Mouse (Mus musculus): ENCODE data around the gene Serpina3b. TPM values are rescaled to one million over a fixed set of nuclear protein-coding genes. Genes with fewer than 3 reads are reported as not detected.

Serpina3b gene
- polyA plus RNA-seq, 1 experiment from 2014 or later: 0.35 TPM

DNA sequence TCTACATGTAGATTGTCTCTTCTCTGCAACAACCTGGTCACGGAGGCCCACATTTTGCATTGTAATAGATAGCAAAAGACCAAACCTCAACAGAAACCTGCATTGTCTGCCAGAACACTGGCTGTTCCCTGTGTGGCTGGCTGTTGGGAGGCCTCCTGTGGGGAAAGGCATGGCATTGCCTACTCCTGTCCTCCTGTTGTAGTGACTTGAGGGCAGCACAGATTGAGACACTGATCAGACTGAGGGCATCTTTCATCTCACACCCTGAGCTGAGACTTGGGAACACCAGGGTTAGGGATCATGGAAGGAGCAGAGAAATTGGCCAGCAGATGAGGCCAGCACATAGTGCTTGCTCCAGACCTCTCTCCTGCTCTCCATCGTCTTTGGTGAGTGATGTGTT, 10.4 kb downstream of the Serpina3b start:
- WGBS: 78% methylated on average over 2 of the region's 2 CpGs
- H3K27ac ChIP-seq: no peak overlapping the region
- H3K4me2 ChIP-seq: no peak overlapping the region
- no peaks in the 10 kb centered on the region for H3K27me3 ChIP-seq
- H3K36me3 ChIP-seq: no peaks in the 10 kb centered on the region
- no peak overlapping the region for H3K9ac ChIP-seq
- H3K4me1 ChIP-seq: no peaks in the 10 kb centered on the region
- no peak for ATAC-seq (ENCODE audit: insufficient number of reproducible peaks, low FRiP score, low TSS enrichment, low read depth)
- no peak overlapping the region for H3K4me3 ChIP-seq
- H3K9me3 ChIP-seq: no peaks in the 10 kb centered on the region

DNA sequence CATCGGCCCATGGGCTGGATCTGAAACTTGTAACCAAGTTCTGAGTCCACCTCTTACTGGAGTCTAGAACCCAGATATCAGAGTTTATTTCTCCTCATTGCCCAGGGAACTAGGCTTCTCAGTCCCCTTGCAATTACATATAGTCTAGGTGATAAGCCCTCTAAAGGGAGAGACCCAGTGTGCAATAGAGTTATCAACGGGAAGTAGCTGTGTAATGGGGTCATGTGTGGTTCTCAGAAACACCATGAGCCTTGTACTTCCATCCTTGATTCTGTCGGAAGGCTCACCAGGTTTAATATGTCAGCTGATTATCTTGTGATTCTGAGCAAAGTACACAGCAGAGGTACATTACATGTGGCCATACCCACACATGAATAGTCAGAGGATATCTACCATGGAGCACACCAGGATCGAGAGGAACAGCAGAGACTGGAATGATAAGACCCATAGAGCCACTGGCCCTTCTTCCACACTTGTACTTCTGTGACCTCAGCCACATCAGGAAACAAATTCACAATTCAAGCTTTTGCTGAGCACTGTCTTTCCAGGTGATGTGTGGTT, 12.8 kb downstream of the Serpina3b start:
- no peaks in the 10 kb centered on the region for H3K9me3 ChIP-seq
- H3K4me1 ChIP-seq: no peaks in the 10 kb centered on the region
- H3K4me2 ChIP-seq: no peak overlapping the region
- no peak overlapping the region for H3K9ac ChIP-seq
- no peak overlapping the region for H3K4me3 ChIP-seq
- H3K27ac ChIP-seq: no peak overlapping the region
- 87% methylated on average over 4 of the region's 4 CpGs for WGBS
- no peaks in the 10 kb centered on the region for H3K27me3 ChIP-seq
- no peak for ATAC-seq (ENCODE audit: insufficient number of reproducible peaks, low FRiP score, low TSS enrichment, low read depth)
- no peaks in the 10 kb centered on the region for H3K36me3 ChIP-seq

DNA sequence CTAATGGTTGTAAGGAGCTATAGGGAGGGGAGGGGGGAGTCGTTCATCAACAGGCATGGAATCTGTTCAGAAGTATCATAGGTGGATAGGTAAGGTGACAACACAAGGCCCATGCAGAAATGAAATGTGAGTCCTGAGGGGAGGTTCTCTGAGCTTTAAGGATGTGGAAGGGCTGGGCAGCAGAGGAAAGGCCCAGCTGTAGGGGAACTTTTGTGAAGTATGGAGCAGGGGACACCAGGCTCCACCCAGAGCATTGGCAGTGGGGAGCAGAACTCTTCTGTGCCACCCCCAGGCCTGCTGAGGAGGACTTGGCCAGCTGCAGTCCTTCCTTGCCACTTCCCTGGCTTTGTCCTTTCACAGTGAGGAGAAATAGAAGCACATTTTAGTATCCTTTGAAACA, 13.7 kb downstream of the Serpina3b start:
- Histone ChIP-seq H3K4me3 (no peak overlapping the region), H3K9ac (no peak overlapping the region), H3K4me1 (no peaks in the 10 kb centered on the region), H3K27me3 (no peaks in the 10 kb centered on the region), H3K36me3 (no peaks in the 10 kb centered on the region), H3K27ac (no peak overlapping the region), H3K4me2 (no peak overlapping the region), H3K9me3 (no peaks in the 10 kb centered on the region)
- WGBS: 79% methylated on average over 1 of the region's 1 CpGs
- no peak for ATAC-seq (ENCODE audit: insufficient number of reproducible peaks, low FRiP score, low TSS enrichment, low read depth)

DNA sequence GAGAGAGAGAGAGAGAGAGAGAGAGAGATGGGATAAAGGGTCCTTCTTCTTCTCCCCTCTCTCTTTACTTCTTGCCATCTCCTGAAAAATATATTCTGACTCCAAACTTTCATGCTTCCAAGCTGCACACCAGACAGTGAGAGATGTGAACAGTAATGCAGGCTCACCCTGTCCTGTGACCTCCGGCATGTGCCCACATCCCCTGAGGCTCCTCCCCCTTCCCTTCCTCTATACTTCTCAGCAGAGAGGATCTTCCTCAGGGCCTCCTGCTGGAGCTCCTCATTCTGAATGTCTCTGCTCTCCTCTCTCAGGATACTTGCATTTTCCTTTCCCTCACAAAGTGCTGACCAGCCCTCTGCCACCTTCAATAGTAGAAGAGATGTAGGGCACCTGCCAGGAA, 14.6 kb downstream of the Serpina3b start:
- Histone ChIP-seq H3K27ac (no peak overlapping the region), H3K4me3 (no peak overlapping the region)

DNA sequence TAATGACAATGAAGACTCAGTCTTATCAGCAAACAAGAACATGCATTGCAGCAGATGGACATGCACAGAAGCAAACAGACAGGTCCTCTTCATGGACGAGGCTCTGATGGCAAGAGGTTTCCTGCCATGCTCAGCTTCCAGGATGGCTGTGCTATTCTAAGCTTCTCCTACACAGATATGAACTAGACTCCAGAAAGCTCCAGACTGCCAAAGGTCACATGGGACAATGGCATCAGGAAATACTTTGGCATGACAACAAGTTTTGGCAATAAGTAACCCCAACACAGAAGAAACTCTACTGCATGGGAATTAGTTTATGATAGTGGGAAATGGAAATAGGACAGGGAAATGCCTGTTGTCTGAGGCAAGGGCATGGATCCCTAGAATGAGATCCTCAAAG, 15.5 kb downstream of the Serpina3b start:
- 68% methylated on average over 1 of the region's 1 CpGs for WGBS
- H3K4me3 ChIP-seq: no peak overlapping the region
- ATAC-seq (ENCODE audit: insufficient number of reproducible peaks, low FRiP score, low TSS enrichment, low read depth): no peak
- H3K4me2 ChIP-seq: no peak overlapping the region
- no peaks in the 10 kb centered on the region for H3K4me1 ChIP-seq
- H3K36me3 ChIP-seq: no peaks in the 10 kb centered on the region
- H3K27ac ChIP-seq: no peak overlapping the region
- H3K27me3 ChIP-seq: no peaks in the 10 kb centered on the region
- H3K9me3 ChIP-seq: no peaks in the 10 kb centered on the region
- H3K9ac ChIP-seq: no peak overlapping the region

More for the DNA sequence above, 14.6 kb downstream of the Serpina3b start:
- Histone ChIP-seq H3K9me3 (no peaks in the 10 kb centered on the region), H3K36me3 (no peaks in the 10 kb centered on the region), H3K9ac (no peak overlapping the region), H3K4me2 (no peak overlapping the region), H3K27me3 (no peaks in the 10 kb centered on the region), H3K4me1 (no peaks in the 10 kb centered on the region)
- WGBS: 53% methylated on average over 1 of the region's 1 CpGs
- ATAC-seq (ENCODE audit: insufficient number of reproducible peaks, low FRiP score, low TSS enrichment, low read depth): no peak

DNA sequence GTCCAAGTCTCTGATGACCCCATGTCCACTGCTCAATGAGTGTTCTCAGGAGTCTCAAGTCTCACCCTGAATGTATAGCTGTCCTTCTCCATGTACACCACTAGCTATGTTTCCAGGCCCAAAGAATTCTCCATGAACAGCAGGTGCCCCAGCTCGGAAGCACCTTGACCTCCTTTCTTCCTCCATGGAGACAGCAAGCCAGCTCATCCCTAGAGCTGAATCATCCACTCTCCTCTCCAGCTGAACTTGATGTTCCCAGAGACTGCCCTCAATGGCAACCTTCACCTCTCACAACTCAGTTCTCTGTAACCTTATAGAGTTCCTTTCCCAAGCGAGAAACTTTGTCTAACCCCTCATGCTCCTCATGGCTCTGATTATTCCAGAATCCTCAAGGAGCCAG, 17.8 kb downstream of the Serpina3b start:
- Histone ChIP-seq H3K9me3 (no peaks in the 10 kb centered on the region), H3K27me3 (no peaks in the 10 kb centered on the region), H3K27ac (no peak overlapping the region), H3K9ac (no peak overlapping the region), H3K4me3 (no peak overlapping the region), H3K4me1 (no peaks in the 10 kb centered on the region), H3K4me2 (no peak overlapping the region), H3K36me3 (no peaks in the 10 kb centered on the region)
- WGBS: 87% methylated on average over 2 of the region's 2 CpGs
- ATAC-seq (ENCODE audit: insufficient number of reproducible peaks, low FRiP score, low TSS enrichment, low read depth): no peak

DNA sequence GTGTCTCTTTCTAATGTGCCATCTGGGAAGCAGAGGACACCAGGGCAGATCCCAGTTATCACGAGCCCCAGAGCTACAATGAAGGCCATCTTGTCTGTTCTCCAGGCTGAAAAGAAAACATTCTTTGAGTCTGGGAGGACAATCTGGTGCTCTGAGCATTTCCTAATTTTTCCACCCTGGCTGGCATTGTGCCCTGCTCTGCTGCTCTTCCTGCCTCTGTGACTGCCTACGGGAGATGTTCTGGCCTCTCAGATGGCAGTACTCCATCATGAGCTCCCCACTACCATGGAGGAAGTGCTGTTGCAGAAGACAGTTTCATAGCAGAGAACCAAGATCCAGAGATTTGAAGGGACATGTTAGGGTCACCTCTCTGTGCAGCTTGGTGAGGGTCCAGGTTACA, 24.2 kb downstream of the Serpina3b start:
- H3K27me3 ChIP-seq: no peaks in the 10 kb centered on the region
- H3K9ac ChIP-seq: no peak overlapping the region
- H3K36me3 ChIP-seq: no peaks in the 10 kb centered on the region
- no peak overlapping the region for H3K4me2 ChIP-seq
- no peak overlapping the region for H3K27ac ChIP-seq
- H3K4me1 ChIP-seq: no peaks in the 10 kb centered on the region
- no peaks in the 10 kb centered on the region for H3K9me3 ChIP-seq
- no peak overlapping the region for H3K4me3 ChIP-seq
- 72% methylated on average over 2 of the region's 2 CpGs for WGBS
- no peak for ATAC-seq (ENCODE audit: insufficient number of reproducible peaks, low FRiP score, low TSS enrichment, low read depth)

DNA sequence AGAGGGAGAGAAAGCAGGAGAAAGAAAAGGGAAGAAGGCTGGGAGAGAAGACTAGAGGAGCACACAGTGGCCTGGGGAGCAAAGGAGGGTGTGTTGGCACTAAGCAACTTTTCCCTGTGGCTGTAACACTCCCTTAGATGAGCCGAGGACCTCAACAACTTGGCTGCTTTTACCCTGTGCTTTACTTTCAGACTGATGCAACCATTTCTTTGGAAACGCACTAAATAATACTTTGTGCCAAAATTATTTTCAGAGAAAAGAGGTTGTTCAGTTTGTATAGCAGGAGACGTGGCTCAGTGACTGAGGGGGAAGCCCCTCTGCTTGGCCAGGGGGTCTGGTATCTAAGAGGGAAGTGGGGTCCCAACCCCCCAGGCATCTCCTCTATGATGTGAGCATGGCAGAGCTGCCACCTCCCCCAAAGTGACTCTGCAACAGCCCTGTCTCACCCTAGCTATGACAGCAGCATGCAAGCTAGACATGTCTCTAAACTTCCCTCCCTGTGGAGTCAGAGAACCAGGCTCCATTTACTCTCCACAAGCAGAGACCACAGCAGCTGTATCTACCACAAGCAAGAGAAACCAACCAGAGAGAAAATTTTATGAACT, 25.3 kb downstream of the Serpina3b start:
- WGBS: 71% methylated on average over 3 of the region's 3 CpGs
- H3K9me3 ChIP-seq: no peaks in the 10 kb centered on the region
- no peak overlapping the region for H3K27ac ChIP-seq
- H3K27me3 ChIP-seq: no peaks in the 10 kb centered on the region
- no peaks in the 10 kb centered on the region for H3K4me1 ChIP-seq
- no peak overlapping the region for H3K9ac ChIP-seq
- no peak overlapping the region for H3K4me3 ChIP-seq
- no peak overlapping the region for H3K4me2 ChIP-seq
- ATAC-seq (ENCODE audit: insufficient number of reproducible peaks, low FRiP score, low TSS enrichment, low read depth): no peak; the same call in 1 of the 2 replicates
- no peaks in the 10 kb centered on the region for H3K36me3 ChIP-seq

DNA sequence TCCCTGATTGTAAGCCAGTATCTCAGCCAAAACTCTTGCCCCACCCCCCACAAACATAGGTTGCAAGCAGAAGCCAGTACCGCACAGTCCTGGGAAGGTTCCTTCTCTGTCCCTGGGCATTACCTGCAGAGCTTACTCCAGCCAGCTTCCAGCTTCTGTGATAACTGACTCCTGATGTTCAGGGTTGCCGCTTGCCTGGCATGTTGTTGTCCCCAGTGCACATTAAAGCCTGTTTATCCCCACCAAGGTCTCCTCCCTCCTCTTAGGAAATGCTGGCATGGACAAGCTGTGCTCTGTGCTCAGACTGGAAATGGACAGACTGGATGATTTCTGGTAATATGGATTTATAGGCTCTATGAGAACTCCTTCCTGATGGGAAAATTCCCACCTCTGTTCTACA, 25.9 kb downstream of the Serpina3b start, which contains the start of gene Serpina3c:
TSS of gene Serpina3c (minus strand) at position 215 of the 400 bp plus-strand sequence.
- Histone ChIP-seq H3K9me3 (no peaks in the 10 kb centered on the region), H3K9ac (no peak within 1 kb of the TSS), H3K27me3 (no peaks in the 10 kb centered on the region), H3K4me1 (no peaks in the 10 kb centered on the region), H3K4me3 (no peak within 1 kb of the TSS), H3K36me3 (no peaks in the 10 kb centered on the region), H3K4me2 (no peak within 1 kb of the TSS), H3K27ac (no peak within 1 kb of the TSS)
- ATAC-seq (ENCODE audit: insufficient number of reproducible peaks, low FRiP score, low TSS enrichment, low read depth): no peak
- 82% methylated on average over 2 of the region's 2 CpGs for WGBS

DNA sequence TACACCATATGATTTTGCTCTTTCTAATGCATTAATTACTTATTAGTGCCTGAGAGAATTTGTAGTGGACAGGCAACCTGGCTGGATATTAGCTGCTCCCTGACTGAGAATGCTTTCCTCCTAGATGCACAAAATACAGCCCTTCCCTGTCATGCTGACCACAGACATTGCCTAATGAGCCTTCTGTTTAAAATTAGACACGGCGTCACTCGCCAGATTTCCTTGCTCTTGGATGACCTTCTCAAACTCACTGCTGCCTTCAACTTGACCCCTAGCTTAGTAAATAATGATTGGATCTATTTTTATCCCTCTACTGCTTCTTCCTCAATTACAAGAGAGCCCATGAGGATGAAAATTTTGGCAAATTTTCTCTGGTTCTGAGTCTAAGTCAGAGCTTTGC, 47.0 kb downstream of the Serpina3b start:
- H3K4me1 ChIP-seq: no peaks in the 10 kb centered on the region
- no peaks in the 10 kb centered on the region for H3K36me3 ChIP-seq
- no peaks in the 10 kb centered on the region for H3K27me3 ChIP-seq
- H3K9ac ChIP-seq: no peak overlapping the region
- no peaks in the 10 kb centered on the region for H3K9me3 ChIP-seq
- no peak overlapping the region for H3K4me2 ChIP-seq
- no peak for ATAC-seq (ENCODE audit: insufficient number of reproducible peaks, low FRiP score, low TSS enrichment, low read depth)
- H3K27ac ChIP-seq: no peak overlapping the region
- H3K4me3 ChIP-seq: no peak overlapping the region
- 61% methylated on average over 3 of the region's 3 CpGs for WGBS

DNA sequence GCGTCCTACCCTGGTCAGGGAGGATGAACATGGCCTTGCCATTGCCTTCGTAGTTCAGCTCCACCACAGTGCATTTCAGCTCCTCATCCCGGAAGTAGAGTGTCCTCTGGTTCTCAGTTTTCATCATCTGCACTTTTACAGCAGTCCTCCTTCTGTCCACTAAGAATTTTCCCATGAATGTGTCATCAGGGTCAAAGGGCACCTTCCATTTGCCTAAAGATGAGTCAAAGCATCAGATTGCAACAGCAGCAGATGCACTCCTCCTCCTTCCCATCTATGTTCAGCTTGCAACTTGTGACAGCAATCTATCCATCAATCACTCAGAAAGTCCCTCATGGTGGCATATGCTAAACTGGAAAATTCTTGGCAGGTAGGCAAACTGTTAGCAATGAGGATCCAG, 47.8 kb downstream of the Serpina3b start:
- no peak for ATAC-seq (ENCODE audit: insufficient number of reproducible peaks, low FRiP score, low TSS enrichment, low read depth)
- no peaks in the 10 kb centered on the region for H3K27me3 ChIP-seq
- no peak overlapping the region for H3K4me3 ChIP-seq
- no peak overlapping the region for H3K4me2 ChIP-seq
- H3K9ac ChIP-seq: no peak overlapping the region
- no peaks in the 10 kb centered on the region for H3K9me3 ChIP-seq
- WGBS: 67% methylated on average over 3 of the region's 3 CpGs
- H3K27ac ChIP-seq: no peak overlapping the region
- no peaks in the 10 kb centered on the region for H3K4me1 ChIP-seq
- H3K36me3 ChIP-seq: no peaks in the 10 kb centered on the region

DNA sequence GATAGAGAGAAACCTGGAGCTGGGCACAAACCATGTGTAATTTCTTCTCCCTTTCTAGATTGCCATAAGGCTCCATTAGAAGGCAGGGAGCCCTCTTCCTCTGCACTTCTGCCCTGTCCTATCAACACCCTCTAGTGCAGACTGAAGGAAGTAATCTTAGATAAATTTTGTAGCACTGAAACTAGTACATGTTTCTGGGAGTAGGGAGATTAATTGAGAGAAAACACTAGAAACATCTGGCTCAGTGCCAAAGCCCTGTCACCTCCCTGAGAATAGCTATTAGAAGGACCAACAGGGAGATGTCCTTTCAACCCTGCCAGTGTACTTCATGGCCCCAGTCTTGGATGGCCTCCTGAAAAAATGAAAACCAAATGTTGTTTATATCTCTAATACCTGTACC, 50.8 kb downstream of the Serpina3b start:
- no peak for ATAC-seq (ENCODE audit: insufficient number of reproducible peaks, low FRiP score, low TSS enrichment, low read depth)
- no peak overlapping the region for H3K4me3 ChIP-seq
- no peaks in the 10 kb centered on the region for H3K4me1 ChIP-seq
- H3K27ac ChIP-seq: no peak overlapping the region
- H3K27me3 ChIP-seq: no peaks in the 10 kb centered on the region
- no peaks in the 10 kb centered on the region for H3K9me3 ChIP-seq
- H3K36me3 ChIP-seq: no peaks in the 10 kb centered on the region
- H3K4me2 ChIP-seq: no peak overlapping the region
- no peak overlapping the region for H3K9ac ChIP-seq

DNA sequence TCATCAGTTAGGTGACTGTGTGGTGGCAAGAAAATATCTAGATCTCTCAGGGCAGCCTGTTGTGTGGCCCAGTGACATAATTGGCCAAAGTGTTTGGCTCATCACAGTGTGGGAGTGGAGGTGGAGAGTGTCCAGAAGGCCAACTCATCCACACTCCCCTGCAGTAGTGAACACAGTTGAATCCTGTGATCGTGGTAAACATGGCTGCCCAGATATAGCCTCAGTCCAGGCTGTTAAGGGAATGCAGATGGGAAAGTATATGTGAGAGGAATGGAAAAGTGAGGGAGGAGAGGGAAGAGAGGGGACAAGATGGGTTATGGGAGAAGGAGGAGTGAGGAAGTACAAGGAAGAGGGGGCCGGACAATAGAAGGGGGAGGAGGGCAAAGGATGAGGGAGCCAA, 51.2 kb downstream of the Serpina3b start:
- H3K4me2 ChIP-seq: no peak overlapping the region
- no peaks in the 10 kb centered on the region for H3K36me3 ChIP-seq
- ATAC-seq (ENCODE audit: insufficient number of reproducible peaks, low FRiP score, low TSS enrichment, low read depth): no peak
- no peaks in the 10 kb centered on the region for H3K9me3 ChIP-seq
- 86% methylated on average over 2 of the region's 2 CpGs for WGBS
- H3K9ac ChIP-seq: no peak overlapping the region
- no peak overlapping the region for H3K4me3 ChIP-seq
- no peak overlapping the region for H3K27ac ChIP-seq
- H3K27me3 ChIP-seq: no peaks in the 10 kb centered on the region
- no peaks in the 10 kb centered on the region for H3K4me1 ChIP-seq
